Mouse (Mus musculus) limb, embryonic 15.5 days (tissue): Measurements from ENCODE around the gene 4922502D21Rik. TPM values are rescaled to one million over a fixed set of nuclear protein-coding genes. Genes with fewer than 3 reads are reported as not detected.

Experiments used
- ATAC-seq: fragments of 200-750 bp; cut with Nextera tagmentation; 2 replicates; pipeline ENCODE4 v1.8.0; 2017; ENCODE audit warnings: low read depth, moderate TSS enrichment; ENCODE audit not compliant: insufficient number of reproducible peaks, low FRiP score, low TSS enrichment
- H3K27ac ChIP-seq: fragments of 300-500 bp; sonication (generic); 2 replicates; pipeline ENCODE4 v1.5.1; 2015; ENCODE audit warnings: moderate library complexity, mild to moderate bottlenecking, inconsistent platforms
- H3K27me3 ChIP-seq: fragments of 300-500 bp; sonication (generic); 2 replicates; pipeline ENCODE4 v1.6.1; 2015; ENCODE audit warnings: inconsistent platforms
- H3K36me3 ChIP-seq: fragments of 300-500 bp; sonication (generic); 2 replicates; pipeline ENCODE4 v1.6.1; 2015; ENCODE audit warnings: inconsistent platforms
- H3K4me1 ChIP-seq: fragments of 300-500 bp; sonication (generic); 2 replicates; pipeline ENCODE4 v1.6.1; 2015; ENCODE audit warnings: inconsistent platforms
- H3K4me2 ChIP-seq: fragments of 300-500 bp; sonication (generic); 2 replicates; pipeline ENCODE4 v1.6.1; 2015; ENCODE audit warnings: mild to moderate bottlenecking, inconsistent platforms
- H3K4me3 ChIP-seq: fragments of 300-500 bp; sonication (generic); 2 replicates; pipeline ENCODE4 v1.5.1; 2015; ENCODE audit warnings: mild to moderate bottlenecking, inconsistent platforms
- H3K9ac ChIP-seq: fragments of 300-500 bp; sonication (generic); 2 replicates; pipeline ENCODE4 v1.6.1; 2015; ENCODE audit warnings: inconsistent platforms
- H3K9me3 ChIP-seq: fragments of 300-500 bp; sonication (generic); 2 replicates; pipeline ENCODE4 v1.6.1; 2016; ENCODE audit warnings: inconsistent platforms
- WGBS: fragments of 180-500 bp; shearing (Covaris S2); methylation state at CpG from one replicate; pipeline ENCODE4 v1.1.7; 2015; 5-methylcytosine and 5-hydroxymethylcytosine counted together
- polyA plus RNA-seq: library from polyadenylated mRNA; unstranded; fragments of >200 nt; fragmentation: Nextera tagmentation; extraction: Ambion mirVana; gene quantifications from 2 replicates; pipeline ENCODE4 v1.2.1, GENCODE M21; 2015

Gene 4922502D21Rik
- polyA plus RNA-seq, 1 experiment from 2014 or later = not detected

DNA sequence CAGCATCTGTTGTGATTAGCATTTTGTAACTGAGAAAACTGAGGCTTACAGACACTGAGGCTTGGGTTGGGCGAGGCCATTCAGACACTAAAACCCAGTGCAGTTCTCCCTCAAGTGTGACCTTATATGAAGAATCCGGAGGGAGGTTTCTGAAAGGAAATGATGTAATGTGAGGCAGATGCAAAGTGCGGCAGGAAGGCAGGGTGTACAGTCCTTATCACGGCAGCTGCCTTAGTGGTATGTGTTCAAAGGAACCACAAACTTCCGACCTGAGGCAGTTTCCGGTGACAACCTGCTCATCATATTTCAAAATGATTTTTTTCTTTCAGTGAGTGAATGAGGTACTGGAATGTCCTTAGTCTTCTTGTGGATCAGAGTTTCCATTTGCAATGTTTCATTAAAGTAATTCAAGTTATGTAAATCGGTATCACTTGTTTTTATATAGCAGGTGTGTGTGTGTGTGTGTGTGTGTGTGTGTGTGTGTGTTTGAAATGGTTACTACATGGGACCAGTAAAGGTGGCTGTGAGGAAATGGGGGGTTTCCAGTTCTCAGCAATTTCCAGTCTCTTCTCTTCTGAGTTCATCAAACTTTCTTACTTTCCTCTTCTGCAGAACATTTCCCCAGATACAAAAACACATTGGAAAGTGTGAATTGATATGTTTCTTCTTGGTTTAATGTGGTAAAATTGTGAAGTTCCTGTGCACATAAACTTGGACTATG, 47.1 kb downstream of the 4922502D21Rik start:
- H3K9ac ChIP-seq = no peak overlapping the region
- H3K9me3 ChIP-seq = no peaks in the 10 kb centered on the region
- WGBS = 64% methylated on average over 7 of the region's 7 CpGs
- H3K4me1 ChIP-seq = no peaks in the 10 kb centered on the region
- no peak overlapping the region for H3K4me3 ChIP-seq
- no peaks in the 10 kb centered on the region for H3K36me3 ChIP-seq
- H3K27ac ChIP-seq = no peak overlapping the region
- no peak for ATAC-seq
- H3K27me3 ChIP-seq = no peaks in the 10 kb centered on the region
- H3K4me2 ChIP-seq = no peak overlapping the region

DNA sequence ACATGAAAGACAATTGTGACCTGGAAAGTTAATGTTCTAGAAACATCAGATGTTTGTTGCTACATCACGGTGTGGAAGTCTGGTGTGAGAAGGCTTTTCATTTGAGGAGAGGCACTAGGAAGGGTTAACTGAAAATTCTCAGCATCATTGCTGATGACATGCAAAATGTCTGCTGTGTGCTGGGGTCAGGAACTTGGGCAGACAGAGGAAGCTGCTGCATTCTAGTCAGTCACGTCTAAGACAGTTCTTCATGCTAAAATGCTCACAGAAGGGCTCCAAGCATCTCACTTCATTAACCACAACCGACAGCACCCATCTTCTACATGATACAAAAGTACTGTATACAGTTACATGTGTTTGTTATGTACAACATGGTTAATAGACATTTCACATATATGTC, 48.3 kb downstream of the 4922502D21Rik start:
- ATAC-seq = no peak
- H3K9ac ChIP-seq = no peak overlapping the region
- no peaks in the 10 kb centered on the region for H3K27me3 ChIP-seq
- 71% methylated on average over 3 of the region's 3 CpGs for WGBS
- no peak overlapping the region for H3K4me3 ChIP-seq
- H3K4me1 ChIP-seq = no peaks in the 10 kb centered on the region
- H3K27ac ChIP-seq = no peak overlapping the region
- H3K36me3 ChIP-seq = no peaks in the 10 kb centered on the region
- H3K9me3 ChIP-seq = no peaks in the 10 kb centered on the region
- no peak overlapping the region for H3K4me2 ChIP-seq

DNA sequence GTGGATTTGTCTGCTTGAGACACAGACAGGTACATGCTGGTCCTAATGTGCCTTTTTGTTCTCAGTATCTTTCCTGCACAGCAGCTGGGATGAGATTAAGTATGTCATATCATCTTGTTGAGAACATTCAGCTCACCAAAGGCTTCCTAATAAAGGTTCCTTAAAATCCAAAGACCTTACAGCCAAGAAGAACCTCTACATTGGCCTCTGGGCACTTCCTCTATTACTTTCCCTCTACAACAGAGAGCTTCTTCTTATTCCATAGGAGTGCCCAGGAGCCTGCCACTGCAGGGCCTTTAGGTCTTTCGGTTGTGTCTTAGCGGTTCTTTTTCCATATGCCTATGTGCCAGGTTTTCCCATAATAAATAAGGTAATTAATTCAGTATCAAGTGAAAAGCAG, 55.1 kb downstream of the 4922502D21Rik start:
- Histone ChIP-seq H3K27me3 (no peaks in the 10 kb centered on the region), H3K27ac (no peak overlapping the region), H3K4me3 (no peak overlapping the region), H3K4me2 (no peak overlapping the region), H3K9me3 (no peaks in the 10 kb centered on the region), H3K9ac (no peak overlapping the region), H3K36me3 (no peaks in the 10 kb centered on the region), H3K4me1 (no peaks in the 10 kb centered on the region)
- WGBS = 87% methylated on average over 2 of the region's 2 CpGs
- no peak for ATAC-seq

DNA sequence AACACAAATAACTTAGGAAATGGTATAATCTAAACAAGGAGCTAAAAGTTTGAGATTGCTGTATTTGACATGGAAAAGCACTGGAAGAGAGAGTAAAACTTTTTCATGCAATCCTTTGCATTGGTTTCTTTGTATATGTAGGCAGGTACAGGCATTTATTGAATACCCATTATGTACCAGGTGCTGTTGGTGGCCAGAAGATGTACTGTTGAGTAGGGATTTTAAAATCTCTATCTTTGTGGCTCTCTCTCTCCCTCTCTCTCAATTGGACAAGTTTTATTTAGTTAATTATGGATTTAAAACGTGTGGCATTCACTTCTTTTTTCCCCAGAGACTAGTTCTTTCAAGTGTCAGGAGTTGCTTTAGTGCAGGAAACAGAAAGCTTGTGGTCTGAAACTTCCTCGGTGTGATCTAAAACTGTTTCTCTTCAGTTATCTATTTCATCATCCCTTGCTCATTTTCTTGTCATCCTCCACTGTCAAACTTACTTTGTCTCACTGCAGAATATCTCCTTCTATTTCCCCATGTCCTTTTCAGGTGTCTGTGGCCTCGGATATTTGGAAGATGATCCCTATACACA, 55.9 kb downstream of the 4922502D21Rik start:
- Histone ChIP-seq H3K27me3 (no peaks in the 10 kb centered on the region), H3K4me3 (no peak overlapping the region), H3K9me3 (no peaks in the 10 kb centered on the region), H3K4me1 (no peaks in the 10 kb centered on the region), H3K36me3 (no peaks in the 10 kb centered on the region), H3K9ac (no peak overlapping the region), H3K27ac (no peak overlapping the region), H3K4me2 (no peak overlapping the region)
- 64% methylated on average over 3 of the region's 3 CpGs for WGBS
- ATAC-seq = no peak

DNA sequence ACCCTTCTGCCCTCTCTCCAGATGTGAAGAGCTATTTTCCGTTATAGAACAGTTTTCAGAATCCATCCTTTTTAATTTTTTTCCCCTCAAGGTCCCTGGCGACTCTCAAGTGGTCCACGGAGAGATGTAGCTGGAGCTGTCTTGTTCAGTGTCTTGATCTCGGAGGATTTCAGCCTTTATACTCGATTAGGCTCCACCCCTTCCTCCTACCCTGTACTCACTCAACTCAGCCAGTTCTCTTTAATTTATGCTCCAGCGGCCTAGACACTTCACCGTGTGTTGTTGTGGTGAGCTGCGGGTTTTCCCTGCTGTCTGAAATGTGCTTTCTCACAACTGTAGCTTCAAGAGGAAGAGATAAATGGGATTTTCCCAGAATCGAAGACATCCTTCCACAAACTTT, 56.4 kb downstream of the 4922502D21Rik start, which contains the start of gene Cd69:
Cd69 (minus strand) TSS at position 217 of the 400 bp plus-strand sequence.
- H3K4me3 ChIP-seq = no peak within 1 kb of the TSS
- H3K4me2 ChIP-seq = no peak within 1 kb of the TSS
- H3K36me3 ChIP-seq = no peaks in the 10 kb centered on the region
- no peaks in the 10 kb centered on the region for H3K27me3 ChIP-seq
- H3K27ac ChIP-seq = no peak within 1 kb of the TSS
- H3K4me1 ChIP-seq = no peaks in the 10 kb centered on the region
- no peak within 1 kb of the TSS for H3K9ac ChIP-seq
- H3K9me3 ChIP-seq = no peaks in the 10 kb centered on the region
- WGBS = 79% methylated on average over 9 of the region's 9 CpGs
- ATAC-seq = no peak

DNA sequence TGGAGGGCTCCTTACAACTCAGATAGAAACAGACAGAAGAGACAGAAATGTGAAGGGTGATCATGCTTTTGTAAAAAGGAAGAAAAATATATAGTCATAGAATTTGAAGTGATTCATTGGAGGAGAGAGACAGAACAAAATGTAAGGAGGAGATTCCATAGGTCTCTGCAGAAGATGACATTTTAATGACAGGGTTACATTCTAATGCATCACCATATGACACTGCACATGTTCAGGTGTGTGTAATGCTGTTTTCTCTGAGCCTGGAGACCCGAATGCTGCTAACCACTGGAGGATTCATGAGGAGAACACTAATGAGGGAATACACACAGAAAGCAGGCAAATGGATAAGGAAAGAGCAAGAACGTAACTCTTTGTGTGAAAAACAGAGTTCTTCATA, 57.1 kb downstream of the 4922502D21Rik start:
- Histone ChIP-seq H3K27ac (no peak overlapping the region), H3K27me3 (no peaks in the 10 kb centered on the region), H3K4me1 (no peaks in the 10 kb centered on the region), H3K4me2 (no peak overlapping the region), H3K4me3 (no peak overlapping the region), H3K9me3 (no peaks in the 10 kb centered on the region), H3K9ac (no peak overlapping the region), H3K36me3 (no peaks in the 10 kb centered on the region)
- WGBS = 74% methylated on average over 2 of the region's 2 CpGs
- no peak for ATAC-seq

DNA sequence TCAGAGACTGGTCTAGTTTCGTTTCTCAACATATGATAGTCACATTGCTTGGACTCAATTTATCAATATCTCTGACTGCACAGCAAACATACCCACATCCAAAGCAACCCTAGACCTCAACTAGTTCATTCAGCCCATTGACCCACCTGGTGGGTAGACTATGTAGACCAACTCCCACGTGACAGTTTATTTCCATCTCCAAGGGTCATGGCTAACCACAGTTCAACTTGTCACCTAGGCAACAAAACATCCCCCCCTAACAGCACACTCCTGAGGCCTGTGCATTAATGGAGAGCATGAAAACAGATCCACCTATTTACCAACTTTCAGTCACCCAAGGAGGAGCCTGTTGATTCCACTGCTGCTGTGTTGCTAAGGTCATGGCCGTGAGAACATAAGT, 57.9 kb downstream of the 4922502D21Rik start:
- no peak overlapping the region for H3K4me3 ChIP-seq
- H3K27me3 ChIP-seq = no peaks in the 10 kb centered on the region
- no peak overlapping the region for H3K4me2 ChIP-seq
- H3K27ac ChIP-seq = no peak overlapping the region
- ATAC-seq = no peak
- 79% methylated on average over 3 of the region's 3 CpGs for whole genome bisulfite sequencing
- H3K9ac ChIP-seq = no peak overlapping the region
- H3K9me3 ChIP-seq = no peaks in the 10 kb centered on the region
- no peaks in the 10 kb centered on the region for H3K4me1 ChIP-seq
- H3K36me3 ChIP-seq = no peaks in the 10 kb centered on the region

Other genes with a start within 250 kb of the 4922502D21Rik start
- not detected in 2 replicates for gene Clec2e, start 230.9 kb downstream of the 4922502D21Rik start, polyA plus RNA-seq
- gene Clec2d, start 151.2 kb downstream of the 4922502D21Rik start, polyA plus RNA-seq = 0.44 TPM in 1 of 2 replicates, not detected in the other
- gene Cd69, start 56.4 kb downstream of the 4922502D21Rik start, polyA plus RNA-seq = 0.13 and 0.56 TPM in 2 replicates
- 1.0 and 2.0 TPM in 2 replicates for gene Clec12a, start 10.9 kb upstream of the 4922502D21Rik start, polyA plus RNA-seq
- gene Clec12b, start 54.1 kb upstream of the 4922502D21Rik start, polyA plus RNA-seq = not detected in 2 replicates
- gene Clec1b, start 65.5 kb upstream of the 4922502D21Rik start, polyA plus RNA-seq = 0.38 and 0.83 TPM in 2 replicates
- gene Clec9a, start 77.1 kb upstream of the 4922502D21Rik start, polyA plus RNA-seq = 0.09 and 0.14 TPM in 2 replicates
- gene Clec1a, start 120.2 kb upstream of the 4922502D21Rik start, polyA plus RNA-seq = 3.2 and 3.8 TPM in 2 replicates
- not detected in 2 replicates for gene Olr1, start 175.4 kb upstream of the 4922502D21Rik start, polyA plus RNA-seq
- gene Tmem52b, start 180.8 kb upstream of the 4922502D21Rik start, polyA plus RNA-seq = 0.19 and 0.22 TPM in 2 replicates
- gene Gabarapl1, start 201.4 kb upstream of the 4922502D21Rik start, polyA plus RNA-seq = 47.8 and 48.9 TPM in 2 replicates
- gene Klre1, start 246.1 kb upstream of the 4922502D21Rik start, polyA plus RNA-seq = not detected in 2 replicates